Mouse (Mus musculus): ENCODE measurements around the gene Ahctf1.

- TF ChIP-seq CTCF (IDR thresholded peaks at IDR 0.05; ENCODE audit: control insufficient read depth, insufficient read depth, insufficient replicate concordance, low read depth, low read length) (no peak), POLR2A (IDR thresholded peaks at IDR 0.05; ENCODE audit: control insufficient read depth, low read depth, low read length) (no peak)
Measured at GRCm38 (mm10) chr1:179842568-179842967, 39.1 kb upstream of the Ahctf1 start.
